Mouse (Mus musculus) liver, embryonic 14.5 days (tissue): ENCODE data around the gene Napsa. TPM values are rescaled to one million over a fixed set of nuclear protein-coding genes. Genes with fewer than 3 reads are reported as not detected.

ENCODE experiments used
- ATAC-seq: fragments of 200-750 bp; cut with Nextera tagmentation; 2 replicates; pipeline ENCODE4 v1.8.0; 2017; ENCODE audit warnings: moderate number of reproducible peaks, mild to moderate bottlenecking, moderate library complexity; ENCODE audit not compliant: insufficient read depth
- DNase-seq, 3 experiments: peaks; one replicate each; pipeline ENCODE4 v3.0.0-alpha.2; 2012 to 2013; ENCODE audit warnings: low read depth in 3 of 3, low spot score in 3 of 3
- H3K27ac ChIP-seq: fragments of 300-500 bp; sonication (generic); 2 replicates; pipeline ENCODE4 v1.5.1; 2014; ENCODE audit warnings: moderate library complexity, mild to moderate bottlenecking, control low read depth, inconsistent platforms
- H3K27me3 ChIP-seq: fragments of 300-500 bp; sonication (generic); 2 replicates; pipeline ENCODE4 v1.6.1; 2014; ENCODE audit warnings: mild to moderate bottlenecking, low read length, moderate library complexity; ENCODE audit not compliant: control insufficient read depth, insufficient read depth
- H3K36me3 ChIP-seq: fragments of 300-500 bp; sonication (generic); replicated peaks from 2 replicates; pipeline ENCODE4 v1.6.1; 2014; ENCODE audit warnings: low read depth; ENCODE audit not compliant: control insufficient read depth, insufficient read depth
- H3K4me1 ChIP-seq, 2 experiments: fragments of 200-500 bp in 1 of 2; fragments of 300-500 bp in 1 of 2; sonication (generic) in 1 of 2; replicated peaks; 2 replicates each; pipeline ENCODE4 v1.6.1; 2012 to 2014; ENCODE audit warnings: antibody characterized with exemption in 1 of 2, inconsistent platforms in 1 of 2, low read length in 1 of 2; ENCODE audit not compliant: control insufficient read depth in 2 of 2, insufficient read depth in 2 of 2
- H3K4me2 ChIP-seq: fragments of 300-500 bp; sonication (generic); 2 replicates; pipeline ENCODE4 v1.6.1; 2014; ENCODE audit warnings: low read depth, mild to moderate bottlenecking, control low read depth, moderate library complexity
- H3K4me3 ChIP-seq, 2 experiments: fragments of 200-500 bp in 1 of 2; fragments of 300-500 bp in 1 of 2; sonication (generic) in 1 of 2; 2 replicates each; pipeline ENCODE4 v1.5.1; 2012 to 2014; ENCODE audit warnings: low read depth in 2 of 2, low read length in 2 of 2, mild to moderate bottlenecking in 2 of 2, control low read depth in 1 of 2, inconsistent platforms in 1 of 2, moderate library complexity in 1 of 2; ENCODE audit not compliant: insufficient read depth in 1 of 2
- H3K9ac ChIP-seq: fragments of 300-500 bp; sonication (generic); replicated peaks from 2 replicates; pipeline ENCODE4 v1.6.1; 2014; ENCODE audit warnings: mild to moderate bottlenecking, control low read depth, moderate library complexity
- H3K9me3 ChIP-seq: fragments of 300-500 bp; sonication (generic); 2 replicates; pipeline ENCODE4 v1.6.1; 2016; ENCODE audit warnings: low read length, mixed read lengths; ENCODE audit not compliant: control insufficient read depth
- CTCF ChIP-seq: IDR thresholded peaks from 2 replicates; pipeline ENCODE4 v1.5.1; 2016; ENCODE audit warnings: antibody characterized with exemption, low read depth, control low read depth
- EP300 ChIP-seq: IDR thresholded peaks from 2 replicates; pipeline ENCODE4 v1.6.1; 2016; ENCODE audit warnings: antibody characterized with exemption, low read depth
- WGBS: fragments of 180-500 bp; shearing (Covaris S2); extraction: QIAGEN DNeasy Blood & Tissue Kit; methylation state at CpG from one replicate; pipeline ENCODE4 v1.1.7; 2014; ENCODE audit not compliant: insufficient replicate concordance; 5-methylcytosine and 5-hydroxymethylcytosine counted together
- polyA plus RNA-seq, 2 experiments: library from polyadenylated mRNA; depleted of rRNA in 1 of 2; stranded (reverse) in 1 of 2; unstranded in 1 of 2; fragments of >200 nt; fragmentation: Nextera tagmentation in 1 of 2; extraction: Ambion mirVana in 1 of 2; gene quantifications; 2 replicates each; pipeline versions ENCODE4 v1.2.1 to v1.2.3; 2012 to 2014

Gene Napsa
- polyA plus RNA-seq, 2 experiments: 5.8 to 8.6 TPM

- whole genome bisulfite sequencing: 9% methylated on average over 19 of the region's 19 CpGs
- Histone ChIP-seq H3K9me3 (no peaks in the 10 kb centered on the region), H3K4me3 (no peak overlapping the region), H3K9ac (no peak overlapping the region), H3K4me1 (peaks cover 0 to 1% of the 10 kb centered on the region in 2 experiments; a peak in 1 of 4 replicates), H3K27me3 (peaks cover 65% of the 10 kb centered on the region), H3K27ac (no peak overlapping the region), H3K36me3 (no peaks in the 10 kb centered on the region), H3K4me2 (no peak overlapping the region)
- TF ChIP-seq EP300 (no peak), CTCF (no peak)
- no peak for DNase-seq
- ATAC-seq: no peak
Observed at GRCm38 (mm10) chr7:44586518-44586917, 14.3 kb downstream of the Napsa start.

DNA sequence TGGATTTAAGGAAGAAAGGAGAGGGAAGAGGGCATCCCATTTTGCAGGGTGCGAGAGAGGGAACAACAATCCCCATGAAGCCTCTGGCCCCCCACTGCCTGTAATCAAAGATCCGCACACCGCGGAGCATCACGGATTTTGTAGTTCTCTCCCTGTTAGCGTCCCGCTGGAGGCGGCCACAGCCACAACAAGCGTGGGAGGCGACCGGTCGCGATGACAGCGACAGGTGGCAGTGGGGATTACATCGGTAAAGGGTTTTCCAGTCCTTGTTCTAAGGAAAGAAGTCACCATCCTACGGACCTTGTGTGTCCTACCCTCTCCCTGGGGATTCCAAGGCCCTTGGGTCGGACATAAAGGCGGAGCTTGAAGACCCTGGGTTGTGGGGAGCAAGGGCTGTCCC lies 14.8 kb downstream of the Napsa start:
- Histone ChIP-seq H3K9ac (no peak overlapping the region), H3K27ac (no peak overlapping the region), H3K4me2 (no peak overlapping the region), H3K9me3 (no peaks in the 10 kb centered on the region), H3K36me3 (no peaks in the 10 kb centered on the region), H3K4me1 (peaks cover 0 to 1% of the 10 kb centered on the region in 2 experiments; a peak in 1 of 4 replicates), H3K4me3 (no peak overlapping the region), H3K27me3 (peaks cover 69% of the 10 kb centered on the region)
- TF ChIP-seq EP300: no peak
- TF ChIP-seq CTCF: no peak
- WGBS: under 1% methylated on average over 18 of the region's 18 CpGs
- DNase-seq: no peak
- no peak for ATAC-seq

DNA sequence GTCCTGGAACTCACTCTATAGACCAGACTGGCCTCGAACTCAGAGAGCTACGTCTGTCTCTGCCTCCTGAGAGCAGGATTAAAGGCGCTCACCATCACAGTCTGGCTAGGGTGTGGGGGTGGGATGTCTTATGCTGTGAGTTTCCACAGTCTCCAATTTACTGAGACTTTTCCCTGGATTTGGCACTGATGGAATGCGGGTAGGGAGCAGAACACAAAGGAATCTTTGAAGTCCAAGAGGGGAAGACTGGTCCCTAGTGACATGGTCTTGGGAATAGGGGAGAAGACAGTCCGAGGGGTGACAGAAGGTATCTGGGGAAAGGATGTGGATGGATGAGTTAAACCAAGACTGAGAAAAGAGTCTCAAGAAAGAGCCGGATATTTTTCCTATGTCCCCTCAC lies 15.5 kb downstream of the Napsa start:
- no peak overlapping the region for H3K4me2 ChIP-seq
- DNase-seq: no peak
- no peak overlapping the region for H3K9ac ChIP-seq
- no peak overlapping the region for H3K27ac ChIP-seq
- no peaks in the 10 kb centered on the region for H3K36me3 ChIP-seq
- H3K27me3 ChIP-seq: peaks cover 77% of the 10 kb centered on the region
- H3K9me3 ChIP-seq: no peaks in the 10 kb centered on the region
- 30% methylated on average over 6 of the region's 6 CpGs for WGBS
- ATAC-seq: no peak
- TF ChIP-seq EP300 (no peak), CTCF (no peak)
- no peak overlapping the region for H3K4me3 ChIP-seq
- peaks cover 0 to 1% of the 10 kb centered on the region in 2 experiments; a peak in 1 of 4 replicates for H3K4me1 ChIP-seq

- Histone ChIP-seq H3K27ac (no peak overlapping the region), H3K9ac (no peak overlapping the region), H3K9me3 (no peaks in the 10 kb centered on the region), H3K4me3 (no peak overlapping the region), H3K4me1 (peaks cover 0 to 1% of the 10 kb centered on the region in 2 experiments; a peak in 1 of 4 replicates), H3K27me3 (peaks cover 83% of the 10 kb centered on the region), H3K4me2 (no peak overlapping the region), H3K36me3 (no peaks in the 10 kb centered on the region)
- DNase-seq (no peak), ATAC-seq (no peak)
- 7% methylated on average over 12 of the region's 12 CpGs for WGBS
- TF ChIP-seq EP300 (no peak), CTCF (no peak)
Observed at GRCm38 (mm10) chr7:44588338-44588737, 16.2 kb downstream of the Napsa start.

- under 1% methylated on average over 31 of the region's 33 CpGs for WGBS
- Histone ChIP-seq H3K4me1 (peaks cover 0 to 1% of the 10 kb centered on the region in 2 experiments; a peak in 1 of 4 replicates), H3K4me3 (peak overlapping the region; percentile 31 to 44), H3K36me3 (no peaks in the 10 kb centered on the region), H3K27ac (no peak overlapping the region), H3K9me3 (no peaks in the 10 kb centered on the region), H3K4me2 (peak overlapping the region; percentile 49), H3K9ac (no peak overlapping the region), H3K27me3 (peaks cover 88% of the 10 kb centered on the region)
- peak; percentile 11; the same call in 1 of the 2 replicates for ATAC-seq
- no peak for TF ChIP-seq CTCF
- TF ChIP-seq EP300: no peak
- peak in 1 of 3 experiments; percentile 24 for DNase-seq
Observed at GRCm38 (mm10) chr7:44589149-44589548, 17.0 kb downstream of the Napsa start.
